Mouse (Mus musculus) lung, embryonic 14.5 days (tissue): Measurements from ENCODE around the gene Krt24. TPM values are rescaled to one million over a fixed set of nuclear protein-coding genes. Genes with fewer than 3 reads are reported as not detected.

Experiments
- ATAC-seq: fragments of 200-750 bp; cut with Nextera tagmentation; 2 replicates; pipeline ENCODE4 v1.8.0; 2017; ENCODE audit warnings: mild to moderate bottlenecking, moderate TSS enrichment, moderate library complexity; ENCODE audit not compliant: insufficient read depth
- DNase-seq: peaks from one replicate; pipeline ENCODE4 v3.0.0-alpha.2; 2015
- H3K27ac ChIP-seq: fragments of 300-500 bp; sonication (generic); 2 replicates; pipeline ENCODE4 v1.5.1; 2014; ENCODE audit warnings: low read depth, mild to moderate bottlenecking, moderate library complexity
- H3K27me3 ChIP-seq: fragments of 300-500 bp; sonication (generic); 2 replicates; pipeline ENCODE4 v1.6.1; 2014; ENCODE audit warnings: low read length, control low read depth; ENCODE audit not compliant: insufficient read depth
- H3K36me3 ChIP-seq: fragments of 300-500 bp; sonication (generic); 2 replicates; pipeline ENCODE4 v1.6.1; 2014; ENCODE audit warnings: control low read depth; ENCODE audit not compliant: insufficient read depth
- H3K4me1 ChIP-seq: fragments of 300-500 bp; sonication (generic); 2 replicates; pipeline ENCODE4 v1.6.1; 2014; ENCODE audit warnings: antibody characterized with exemption, control low read depth; ENCODE audit not compliant: insufficient read depth
- H3K4me2 ChIP-seq: fragments of 300-500 bp; sonication (generic); 2 replicates; pipeline ENCODE4 v1.6.1; 2014; ENCODE audit warnings: mild to moderate bottlenecking
- H3K4me3 ChIP-seq: fragments of 300-500 bp; sonication (generic); 2 replicates; pipeline ENCODE4 v1.5.1; 2014; ENCODE audit warnings: low read depth, low read length
- H3K9ac ChIP-seq: fragments of 300-500 bp; sonication (generic); 2 replicates; pipeline ENCODE4 v1.6.1; 2014
- H3K9me3 ChIP-seq: fragments of 300-500 bp; sonication (generic); 2 replicates; pipeline ENCODE4 v1.6.1; 2016; ENCODE audit warnings: low read depth, low read length, control low read depth
- CTCF ChIP-seq: IDR thresholded peaks from 2 replicates; pipeline ENCODE4 v1.5.1; 2016; ENCODE audit warnings: antibody characterized with exemption, low read depth
- WGBS: fragments of 180-500 bp; shearing (Covaris S2); extraction: QIAGEN DNeasy Blood & Tissue Kit; methylation state at CpG from one replicate; pipeline ENCODE4 v1.1.7; 2014; 5-methylcytosine and 5-hydroxymethylcytosine counted together
- polyA plus RNA-seq: library from polyadenylated mRNA; unstranded; fragments of >200 nt; fragmentation: Nextera tagmentation; extraction: Ambion mirVana; gene quantifications from 2 replicates; pipeline ENCODE4 v1.2.1, GENCODE M21; 2014

Gene Krt24
- polyA plus RNA-seq, 1 experiment from 2014 or later, result not detected

DNA sequence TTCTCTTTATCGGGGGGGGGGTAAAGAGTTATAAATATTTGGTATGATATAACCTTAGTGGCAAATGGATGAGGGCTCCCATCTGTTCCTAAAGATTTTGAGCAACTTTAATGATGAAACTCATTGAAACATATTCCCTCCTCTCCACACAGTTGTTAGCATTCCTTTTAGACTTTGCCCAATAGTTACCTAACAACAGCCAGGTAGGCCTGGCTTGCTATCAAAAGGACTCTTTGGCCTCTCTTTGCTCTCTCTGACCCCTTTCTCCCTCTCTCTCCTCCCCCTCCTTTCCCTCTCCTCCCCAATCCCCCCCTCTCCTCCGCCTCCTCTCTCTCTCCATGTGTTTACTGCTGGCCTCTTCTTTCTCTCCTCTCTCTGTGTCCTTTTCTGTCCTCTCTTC, 29.5 kb upstream of the Krt24 start:
- no peak for TF ChIP-seq CTCF
- Histone ChIP-seq H3K27ac (no peak overlapping the region), H3K4me2 (no peak overlapping the region), H3K9ac (no peak overlapping the region), H3K4me3 (no peak overlapping the region), H3K36me3 (no peaks in the 10 kb centered on the region), H3K9me3 (no peaks in the 10 kb centered on the region), H3K4me1 (no peaks in the 10 kb centered on the region), H3K27me3 (no peaks in the 10 kb centered on the region)
- DNase-seq (no peak), ATAC-seq (no peak)
- WGBS, result 60% methylated on average over 2 of the region's 2 CpGs

DNA sequence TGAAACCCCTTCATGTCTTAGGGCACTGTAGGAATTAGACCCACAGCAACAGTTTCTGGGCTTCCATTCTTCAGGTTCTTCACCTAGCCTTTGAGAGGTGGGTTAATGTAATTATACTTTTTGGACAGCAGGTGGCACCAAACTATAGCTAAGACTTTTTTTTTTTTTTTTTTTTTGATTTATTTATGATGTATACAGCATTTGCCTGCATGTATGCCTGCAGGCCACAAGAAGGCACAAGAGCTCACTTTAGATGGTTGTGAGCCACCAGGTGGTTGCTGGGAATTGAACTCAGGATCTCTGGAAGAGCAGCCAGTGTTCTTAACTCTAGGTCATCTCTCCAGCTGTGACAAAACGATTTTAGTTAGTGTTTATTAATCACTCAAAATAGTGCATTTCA, 25.8 kb upstream of the Krt24 start:
- Histone ChIP-seq H3K4me2 (no peak overlapping the region), H3K36me3 (no peaks in the 10 kb centered on the region), H3K27me3 (no peaks in the 10 kb centered on the region), H3K4me3 (no peak overlapping the region), H3K9me3 (no peaks in the 10 kb centered on the region), H3K9ac (no peak overlapping the region), H3K4me1 (no peaks in the 10 kb centered on the region), H3K27ac (no peak overlapping the region)
- 66% methylated on average over 1 of the region's 1 CpGs for WGBS
- ATAC-seq (no peak), DNase-seq (peak; percentile 76)
- peak; percentile 62 for TF ChIP-seq CTCF

DNA sequence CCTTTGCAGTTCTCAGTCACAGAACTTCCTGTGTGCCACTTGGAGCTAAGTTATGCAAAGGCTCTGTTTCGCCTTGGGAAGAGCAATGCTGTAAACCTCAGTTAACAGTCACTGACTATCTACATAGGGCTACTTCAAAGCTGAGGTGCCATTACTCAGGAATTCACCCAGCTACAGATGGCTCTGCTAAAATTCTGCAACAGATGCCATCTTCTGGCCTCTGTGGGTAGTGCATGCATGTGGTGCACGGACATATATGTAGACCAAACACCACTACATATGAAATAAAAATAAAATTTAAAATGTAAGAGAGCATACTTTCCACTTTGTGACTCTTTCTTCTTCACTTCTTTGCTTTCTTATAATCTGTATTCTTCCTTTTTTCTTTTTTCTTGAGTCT, 22.5 kb upstream of the Krt24 start:
- ATAC-seq, result peak; percentile 60; the same call in 1 of the 2 replicates
- H3K4me3 ChIP-seq, result no peak overlapping the region
- WGBS, result 23% methylated on average over 2 of the region's 2 CpGs
- no peaks in the 10 kb centered on the region for H3K36me3 ChIP-seq
- no peak overlapping the region for H3K9ac ChIP-seq
- H3K4me2 ChIP-seq, result no peak overlapping the region
- H3K27me3 ChIP-seq, result no peaks in the 10 kb centered on the region
- H3K4me1 ChIP-seq, result no peaks in the 10 kb centered on the region
- H3K9me3 ChIP-seq, result no peaks in the 10 kb centered on the region
- peak; percentile 87 for DNase-seq
- TF ChIP-seq CTCF, result peak; percentile 69
- no peak overlapping the region for H3K27ac ChIP-seq

DNA sequence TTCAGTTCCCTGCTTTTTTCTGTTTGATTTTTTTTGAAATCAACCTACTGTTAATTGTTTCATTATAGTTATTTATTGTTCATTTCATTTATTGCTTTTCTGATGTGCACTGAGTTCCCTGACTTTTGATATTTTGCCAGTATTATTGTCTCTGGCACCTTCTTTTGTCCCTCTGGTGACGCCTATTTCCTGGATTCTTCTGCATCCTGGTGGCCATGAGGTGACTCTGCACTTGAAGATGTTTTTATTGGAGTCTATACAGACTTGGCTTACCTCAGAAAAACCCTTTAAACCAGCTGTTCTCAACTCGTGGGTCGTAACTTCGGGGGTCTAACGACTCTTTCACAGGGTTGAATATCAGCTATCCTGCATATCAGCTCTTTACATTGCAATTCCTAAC, 10.0 kb upstream of the Krt24 start:
- Histone ChIP-seq H3K9me3 (no peaks in the 10 kb centered on the region), H3K27ac (no peak overlapping the region), H3K4me2 (no peak overlapping the region), H3K4me1 (no peaks in the 10 kb centered on the region), H3K36me3 (no peaks in the 10 kb centered on the region), H3K4me3 (no peak overlapping the region), H3K27me3 (no peaks in the 10 kb centered on the region), H3K9ac (no peak overlapping the region)
- TF ChIP-seq CTCF, result peak; percentile 41
- 49% methylated on average over 5 of the region's 5 CpGs for WGBS
- DNase-seq (peak; percentile 15), ATAC-seq (no peak)

DNA sequence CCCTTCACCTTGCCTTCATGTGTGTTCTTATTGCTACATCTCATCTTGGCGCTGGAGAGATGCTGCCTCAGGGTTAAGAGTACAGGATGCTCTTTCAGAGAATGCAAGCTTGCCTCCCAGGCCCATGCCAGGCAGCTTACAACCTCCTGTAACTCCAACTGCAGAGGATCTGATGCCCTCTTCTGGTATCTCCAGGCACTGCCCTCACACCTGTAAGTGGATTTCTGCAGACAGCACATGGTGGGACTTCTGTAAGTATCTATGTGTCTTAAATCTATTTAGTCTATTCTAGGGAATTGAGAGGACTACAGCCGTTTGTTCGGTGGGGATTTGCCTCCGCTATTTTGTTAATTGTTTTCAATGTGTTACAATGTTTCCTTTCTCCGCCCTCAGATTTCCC, 7.8 kb upstream of the Krt24 start:
- peak; percentile 64 for TF ChIP-seq CTCF
- Histone ChIP-seq H3K36me3 (no peaks in the 10 kb centered on the region), H3K27me3 (no peaks in the 10 kb centered on the region), H3K4me2 (no peak overlapping the region), H3K9ac (no peak overlapping the region), H3K27ac (no peak overlapping the region), H3K4me3 (no peak overlapping the region), H3K4me1 (no peaks in the 10 kb centered on the region), H3K9me3 (no peaks in the 10 kb centered on the region)
- DNase-seq (peak; percentile 61), ATAC-seq (no peak)
- 56% methylated on average over 5 of the region's 5 CpGs for WGBS

DNA sequence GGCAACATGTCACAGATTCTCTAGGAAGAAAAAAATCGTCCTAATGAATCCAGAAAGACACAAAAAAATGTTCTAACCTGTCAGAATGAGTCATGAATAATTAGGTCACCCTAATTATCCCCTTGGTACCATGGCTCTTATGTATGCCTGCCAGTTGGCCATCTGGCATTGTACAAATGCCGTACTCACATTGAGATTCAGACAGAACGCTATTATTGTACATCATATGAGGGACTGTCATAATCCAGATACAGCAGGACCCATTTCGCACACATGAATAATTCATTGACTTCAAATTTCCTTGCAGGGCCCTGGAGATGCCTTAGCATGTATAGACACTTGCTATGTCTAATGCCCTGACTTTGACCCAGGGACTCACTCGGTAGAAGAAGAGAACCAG, 1.1 kb downstream of the Krt24 start:
- Histone ChIP-seq H3K4me1 (no peaks in the 10 kb centered on the region), H3K9me3 (no peaks in the 10 kb centered on the region), H3K36me3 (no peaks in the 10 kb centered on the region), H3K4me3 (no peak overlapping the region), H3K27ac (no peak overlapping the region), H3K27me3 (no peaks in the 10 kb centered on the region), H3K9ac (no peak overlapping the region), H3K4me2 (no peak overlapping the region)
- DNase-seq (no peak), ATAC-seq (no peak)
- WGBS, result 78% methylated on average over 5 of the region's 5 CpGs
- TF ChIP-seq CTCF, result no peak

DNA sequence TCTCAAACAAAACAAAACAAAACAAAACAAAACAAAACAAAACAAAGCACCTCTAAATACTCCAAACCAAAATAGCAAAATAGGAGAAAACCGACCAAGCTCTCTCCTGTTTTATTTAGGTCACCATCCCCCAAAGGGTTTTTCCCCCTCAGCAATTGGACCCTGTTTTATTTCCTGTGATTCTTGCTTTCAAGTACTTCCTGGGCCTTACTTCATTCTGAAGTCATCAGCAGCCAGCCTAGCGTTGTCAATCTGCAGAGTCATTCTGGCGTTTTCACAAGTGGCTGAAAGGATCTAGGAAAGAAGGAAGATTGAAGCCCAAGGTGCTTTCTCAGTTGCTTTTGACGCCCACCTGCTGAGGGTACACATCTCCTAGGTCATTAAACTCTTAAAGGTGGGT, 1.7 kb downstream of the Krt24 start:
- no peaks in the 10 kb centered on the region for H3K27me3 ChIP-seq
- TF ChIP-seq CTCF, result no peak
- DNase-seq (no peak), ATAC-seq (no peak)
- H3K27ac ChIP-seq, result no peak overlapping the region
- no peaks in the 10 kb centered on the region for H3K9me3 ChIP-seq
- no peaks in the 10 kb centered on the region for H3K36me3 ChIP-seq
- 43% methylated on average over 4 of the region's 4 CpGs for WGBS
- no peak overlapping the region for H3K4me2 ChIP-seq
- H3K9ac ChIP-seq, result no peak overlapping the region
- H3K4me3 ChIP-seq, result no peak overlapping the region
- no peaks in the 10 kb centered on the region for H3K4me1 ChIP-seq

DNA sequence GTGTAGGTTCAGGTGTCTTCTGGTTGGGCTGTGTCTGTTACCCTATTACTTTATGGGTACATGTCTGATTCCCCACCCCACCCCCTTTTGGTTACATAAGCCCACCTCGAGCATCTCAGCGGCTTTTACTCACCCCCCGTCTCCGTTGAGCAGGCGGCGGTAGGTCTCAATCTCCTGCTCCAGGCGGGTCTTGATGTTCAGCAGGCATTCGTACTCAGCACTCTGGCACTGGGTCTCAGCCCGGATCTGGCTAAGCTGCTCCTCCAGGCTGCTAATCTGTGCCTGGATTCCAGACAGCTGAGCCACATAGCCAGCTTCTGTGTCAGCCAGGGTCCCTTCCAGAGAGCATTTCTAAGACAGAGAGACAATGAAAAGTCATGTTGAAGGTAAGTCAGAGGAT, 3.9 kb downstream of the Krt24 start:
- Histone ChIP-seq H3K36me3 (no peaks in the 10 kb centered on the region), H3K4me2 (no peak overlapping the region), H3K9ac (no peak overlapping the region), H3K4me1 (no peaks in the 10 kb centered on the region), H3K4me3 (no peak overlapping the region), H3K9me3 (no peaks in the 10 kb centered on the region), H3K27ac (no peak overlapping the region), H3K27me3 (no peaks in the 10 kb centered on the region)
- ATAC-seq, result no peak
- WGBS, result 69% methylated on average over 9 of the region's 9 CpGs
- DNase-seq, result no peak
- TF ChIP-seq CTCF, result no peak
